Mouse (Mus musculus) MEL (cell line): ENCODE results near the gene Kif24.

Source experiments
- CHD2 ChIP-seq: IDR thresholded peaks from 2 replicates; pipeline ENCODE4 v1.6.1; 2011; ENCODE audit warnings: low read length, improper control_type of control experiment
- CTCF ChIP-seq, 3 experiments: IDR thresholded peaks in 2 of 3; conservative IDR thresholded peaks in 1 of 3; 2 replicates each; pipeline ENCODE4 v1.5.1; 2011 to 2012; ENCODE audit warnings: low read length in 3 of 3, low read depth in 2 of 3, mild to moderate bottlenecking in 2 of 3, improper control_type of control experiment in 1 of 3, inconsistent platforms in 1 of 3, mixed read lengths in 1 of 3, moderate library complexity in 1 of 3; ENCODE audit not compliant: control insufficient read depth in 1 of 3, insufficient read depth in 1 of 3, poor library complexity in 1 of 3, severe bottlenecking in 1 of 3
- EP300 ChIP-seq, 2 experiments: IDR thresholded peaks; 2 replicates each; pipeline ENCODE4 v1.6.1; 2011; ENCODE audit warnings: improper control_type of control experiment in 2 of 2, low read length in 2 of 2, low read depth in 1 of 2, mild to moderate bottlenecking in 1 of 2
- ETS1 ChIP-seq: IDR thresholded peaks from 2 replicates; pipeline ENCODE4 v1.6.1; 2012; ENCODE audit warnings: low read depth, mild to moderate bottlenecking, inconsistent platforms, low read length, improper control_type of control experiment, moderate library complexity
- JUND ChIP-seq: IDR thresholded peaks from 2 replicates; pipeline ENCODE4 v1.6.1; 2011; ENCODE audit warnings: low read depth, mild to moderate bottlenecking, improper control_type of control experiment, low read length
- MAX ChIP-seq: IDR thresholded peaks from 2 replicates; pipeline ENCODE4 v1.6.1; 2011; ENCODE audit warnings: low read length, improper control_type of control experiment
- MYC ChIP-seq: IDR thresholded peaks from 2 replicates; pipeline ENCODE4 v1.6.1; 2011; ENCODE audit warnings: low read depth, mild to moderate bottlenecking, low read length, improper control_type of control experiment, moderate library complexity
- POLR2A ChIP-seq, 2 experiments: IDR thresholded peaks; 2 replicates each; pipeline ENCODE4 v1.6.1; 2011 to 2012; ENCODE audit warnings: low read length in 2 of 2, mild to moderate bottlenecking in 2 of 2, control low read depth in 1 of 2, improper control_type of control experiment in 1 of 2, low read depth in 1 of 2, moderate library complexity in 1 of 2; ENCODE audit not compliant: control insufficient read depth in 1 of 2, insufficient read depth in 1 of 2, poor library complexity in 1 of 2
- POLR2AphosphoS2 ChIP-seq: IDR thresholded peaks from 2 replicates; pipeline ENCODE4 v1.6.1; 2011; ENCODE audit warnings: low read length, improper control_type of control experiment
- SIN3A ChIP-seq: IDR thresholded peaks from 2 replicates; pipeline ENCODE4 v1.6.1; 2012; ENCODE audit warnings: low read length, improper control_type of control experiment, inconsistent platforms
- TAL1 ChIP-seq: IDR thresholded peaks from 2 replicates; pipeline ENCODE4 v1.6.1; 2012; ENCODE audit warnings: mild to moderate bottlenecking, inconsistent platforms, low read length, moderate library complexity, mixed read lengths
- USF1 ChIP-seq: IDR thresholded peaks from 2 replicates; pipeline ENCODE4 v1.6.1; 2014; ENCODE audit warnings: low read depth, mild to moderate bottlenecking, inconsistent platforms, low read length, improper control_type of control experiment, moderate library complexity
- USF2 ChIP-seq, 2 experiments: IDR thresholded peaks; 2 replicates each; pipeline ENCODE4 v1.6.1; 2011 to 2012; ENCODE audit warnings: improper control_type of control experiment in 2 of 2, low read length in 2 of 2, borderline replicate concordance in 1 of 2, inconsistent platforms in 1 of 2, low read depth in 1 of 2, mild to moderate bottlenecking in 1 of 2; ENCODE audit not compliant: insufficient read depth in 1 of 2
- ZNF384 ChIP-seq: IDR thresholded peaks from 2 replicates; pipeline ENCODE4 v1.6.1; 2012; ENCODE audit warnings: low read depth, mild to moderate bottlenecking, inconsistent platforms, low read length, improper control_type of control experiment

DNA sequence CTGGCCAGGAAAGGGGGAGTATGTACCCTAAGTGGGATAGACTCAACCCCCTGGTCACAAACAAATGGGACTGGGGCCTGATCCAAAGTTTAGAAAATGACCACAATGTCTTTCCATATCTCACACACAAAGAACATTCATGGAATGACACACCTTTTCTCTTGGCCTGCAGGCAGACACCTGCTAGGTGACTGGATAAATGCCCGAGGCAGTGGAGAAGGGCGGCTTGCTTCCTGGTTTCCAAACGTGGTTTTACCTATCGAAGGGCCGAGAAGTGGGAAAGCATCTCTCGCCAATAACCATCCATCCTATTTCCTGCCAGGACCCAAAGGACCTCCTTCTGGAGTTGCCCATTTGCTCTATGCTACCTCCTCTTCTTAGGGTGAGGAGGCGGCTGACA lies 28.3 kb upstream of the Kif24 start:
- TF ChIP-seq POLR2A (IDR thresholded peaks at IDR 0.05; ENCODE audit: control insufficient read depth in 1 of 2, insufficient read depth in 1 of 2, low read depth in 1 of 2, low read length in 2 of 2, poor library complexity in 1 of 2) (no peak), MAX (no peak), CHD2 (no peak), ZNF384 (no peak), EP300 (IDR thresholded peaks at IDR 0.05; ENCODE audit: low read depth in 1 of 2, low read length in 2 of 2) (no peak), ETS1 (no peak), USF2 (IDR thresholded peaks at IDR 0.05; ENCODE audit: borderline replicate concordance in 1 of 2, insufficient read depth in 1 of 2, low read depth in 1 of 2, low read length in 2 of 2) (no peak), TAL1 (no peak), USF1 (no peak), MYC (no peak), POLR2AphosphoS2 (no peak), SIN3A (no peak), CTCF (IDR thresholded peaks at IDR 0.05 in 2 of 3, conservative IDR thresholded peaks at IDR 0.05 in 1 of 3; ENCODE audit: control insufficient read depth in 1 of 3, insufficient read depth in 1 of 3, low read depth in 2 of 3, low read length in 3 of 3, poor library complexity in 1 of 3, severe bottlenecking in 1 of 3) (no peak), JUND (no peak)
